Mouse (Mus musculus) hindbrain, embryonic 10.5 days (tissue): Measurements from ENCODE around the gene Ralgapa2. TPM values are rescaled to one million over a fixed set of nuclear protein-coding genes. Genes with fewer than 3 reads are reported as not detected.

Experiments used
- DNase-seq: peaks from one replicate; pipeline ENCODE4 v3.0.0-alpha.2; 2017; ENCODE audit warnings: low spot score
- H3K27ac ChIP-seq: fragments of 300-500 bp; sonication (generic); 2 replicates; pipeline ENCODE4 v1.5.1; 2016; ENCODE audit warnings: mild to moderate bottlenecking, moderate library complexity
- H3K27me3 ChIP-seq: fragments of 300-500 bp; sonication (generic); 2 replicates; pipeline ENCODE4 v1.6.1; 2016; ENCODE audit warnings: mild to moderate bottlenecking; ENCODE audit not compliant: poor library complexity, insufficient read depth, severe bottlenecking
- H3K36me3 ChIP-seq: fragments of 300-500 bp; sonication (generic); 2 replicates; pipeline ENCODE4 v1.6.1; 2016; ENCODE audit warnings: mild to moderate bottlenecking, moderate library complexity
- H3K4me1 ChIP-seq: fragments of 300-500 bp; sonication (generic); replicated peaks from 2 replicates; pipeline ENCODE4 v1.6.1; 2016; ENCODE audit warnings: mild to moderate bottlenecking
- H3K4me3 ChIP-seq: fragments of 300-500 bp; sonication (generic); 2 replicates; pipeline ENCODE4 v1.5.1; 2016; ENCODE audit warnings: mild to moderate bottlenecking, moderate library complexity
- H3K9me3 ChIP-seq: fragments of 300-500 bp; sonication (generic); 2 replicates; pipeline ENCODE4 v1.6.1; 2016; ENCODE audit warnings: mild to moderate bottlenecking, moderate library complexity
- WGBS: fragments of 180-500 bp; shearing (Covaris S2); methylation state at CpG from one replicate; pipeline ENCODE4 v1.1.7; 2016; 5-methylcytosine and 5-hydroxymethylcytosine counted together
- polyA plus RNA-seq: library from polyadenylated mRNA; unstranded; fragments of >200 nt; fragmentation: Nextera tagmentation; extraction: Ambion mirVana; gene quantifications from 2 replicates; pipeline ENCODE4 v1.2.1, GENCODE M21; 2016

The Ralgapa2 gene
- polyA plus RNA-seq, 1 experiment from 2014 or later, result 11.6 TPM

- Histone ChIP-seq H3K36me3 (no peaks in the 10 kb centered on the region), H3K4me3 (no peak overlapping the region), H3K9me3 (no peaks in the 10 kb centered on the region), H3K27ac (no peak overlapping the region), H3K4me1 (no peaks in the 10 kb centered on the region), H3K27me3 (no peaks in the 10 kb centered on the region)
- WGBS, result 86% methylated on average over 4 of the region's 4 CpGs
- no peak for DNase-seq
Measured at GRCm38 (mm10) chr2:146524685-146525415, 12.7 kb upstream of the Ralgapa2 start.

- H3K4me1 ChIP-seq, result peaks cover 5% of the 10 kb centered on the region; the same call in 1 of the 2 replicates
- 89% methylated on average over 2 of the region's 2 CpGs for whole genome bisulfite sequencing
- no peak overlapping the region for H3K27ac ChIP-seq
- no peak overlapping the region for H3K4me3 ChIP-seq
- H3K9me3 ChIP-seq, result no peaks in the 10 kb centered on the region
- DNase-seq, result no peak
- no peaks in the 10 kb centered on the region for H3K27me3 ChIP-seq
- H3K36me3 ChIP-seq, result no peaks in the 10 kb centered on the region
Measured at GRCm38 (mm10) chr2:146516894-146517293, 4.8 kb upstream of the Ralgapa2 start.

- no peaks in the 10 kb centered on the region for H3K9me3 ChIP-seq
- no peaks in the 10 kb centered on the region for H3K36me3 ChIP-seq
- no peak overlapping the region for H3K27ac ChIP-seq
- DNase-seq, result no peak
- no peak overlapping the region for H3K4me3 ChIP-seq
- WGBS, result 90% methylated on average over 2 of the region's 2 CpGs
- H3K4me1 ChIP-seq, result peaks cover 17% of the 10 kb centered on the region
- H3K27me3 ChIP-seq, result no peaks in the 10 kb centered on the region
Measured at GRCm38 (mm10) chr2:146515081-146515480, 2.9 kb upstream of the Ralgapa2 start.

GRCm38 (mm10) chr2:146512581-146512920 is 407 bp upstream of the Ralgapa2 start:
- Histone ChIP-seq H3K27me3 (no peaks in the 10 kb centered on the region), H3K4me3 (peak overlapping the region; percentile 89; the same call in 1 of the 2 replicates), H3K4me1 (peaks cover 24% of the 10 kb centered on the region), H3K9me3 (no peaks in the 10 kb centered on the region), H3K36me3 (no peaks in the 10 kb centered on the region), H3K27ac (peak overlapping the region; percentile 94)
- WGBS, result 71% methylated on average over 2 of the region's 2 CpGs
- no peak for DNase-seq

- Histone ChIP-seq H3K36me3 (no peaks in the 10 kb centered on the region), H3K9me3 (no peaks in the 10 kb centered on the region), H3K4me3 (peak overlapping the region; percentile 89), H3K27ac (peak overlapping the region; percentile 94), H3K27me3 (no peaks in the 10 kb centered on the region), H3K4me1 (peaks cover 24% of the 10 kb centered on the region)
- no peak for DNase-seq
- WGBS, result under 1% methylated on average over 22 of the region's 22 CpGs
Measured at GRCm38 (mm10) chr2:146511401-146511865, 711 bp downstream of the Ralgapa2 start.

- no peaks in the 10 kb centered on the region for H3K9me3 ChIP-seq
- no peaks in the 10 kb centered on the region for H3K36me3 ChIP-seq
- H3K27ac ChIP-seq, result peak overlapping the region; percentile 94
- 17% methylated on average over 1 of the region's 1 CpGs for WGBS
- DNase-seq, result peak; percentile 3
- no peaks in the 10 kb centered on the region for H3K27me3 ChIP-seq
- peak overlapping the region; percentile 89 for H3K4me3 ChIP-seq
- peaks cover 24% of the 10 kb centered on the region for H3K4me1 ChIP-seq
Measured at GRCm38 (mm10) chr2:146510780-146511179, 1.4 kb downstream of the Ralgapa2 start.

- no peak overlapping the region for H3K4me3 ChIP-seq
- peaks cover 11% of the 10 kb centered on the region for H3K4me1 ChIP-seq
- no peaks in the 10 kb centered on the region for H3K27me3 ChIP-seq
- 72% methylated on average over 9 of the region's 9 CpGs for whole genome bisulfite sequencing
- H3K27ac ChIP-seq, result no peak overlapping the region
- H3K9me3 ChIP-seq, result no peaks in the 10 kb centered on the region
- no peak for DNase-seq
- H3K36me3 ChIP-seq, result peaks cover 7% of the 10 kb centered on the region; the same call in 1 of the 2 replicates
Measured at GRCm38 (mm10) chr2:146502578-146503311, 9.4 kb downstream of the Ralgapa2 start.

GRCm38 (mm10) chr2:146500067-146500466 is 12.1 kb downstream of the Ralgapa2 start:
- Histone ChIP-seq H3K27me3 (no peaks in the 10 kb centered on the region), H3K4me3 (no peak overlapping the region), H3K9me3 (no peaks in the 10 kb centered on the region), H3K27ac (no peak overlapping the region), H3K36me3 (peaks cover 7% of the 10 kb centered on the region; the same call in 1 of the 2 replicates), H3K4me1 (peaks cover 11% of the 10 kb centered on the region)
- no peak for DNase-seq
- WGBS, result 94% methylated on average over 1 of the region's 1 CpGs

- Histone ChIP-seq H3K4me3 (no peak overlapping the region), H3K9me3 (no peaks in the 10 kb centered on the region), H3K27ac (no peak overlapping the region), H3K36me3 (peaks cover 7% of the 10 kb centered on the region; the same call in 1 of the 2 replicates), H3K4me1 (peaks cover 11% of the 10 kb centered on the region), H3K27me3 (no peaks in the 10 kb centered on the region)
- WGBS, result 92% methylated on average over 1 of the region's 1 CpGs
- no peak for DNase-seq
Measured at GRCm38 (mm10) chr2:146499111-146499510, 13.0 kb downstream of the Ralgapa2 start.

GRCm38 (mm10) chr2:146498298-146498697 is 13.8 kb downstream of the Ralgapa2 start:
- H3K9me3 ChIP-seq, result no peaks in the 10 kb centered on the region
- no peak overlapping the region for H3K4me3 ChIP-seq
- no peak overlapping the region for H3K27ac ChIP-seq
- WGBS, result 85% methylated on average over 6 of the region's 6 CpGs
- no peak for DNase-seq
- peaks cover 7% of the 10 kb centered on the region; the same call in 1 of the 2 replicates for H3K36me3 ChIP-seq
- no peaks in the 10 kb centered on the region for H3K27me3 ChIP-seq
- H3K4me1 ChIP-seq, result peaks cover 10% of the 10 kb centered on the region

- no peaks in the 10 kb centered on the region for H3K9me3 ChIP-seq
- H3K27ac ChIP-seq, result no peak overlapping the region
- no peaks in the 10 kb centered on the region for H3K27me3 ChIP-seq
- no peaks in the 10 kb centered on the region for H3K4me1 ChIP-seq
- 46% methylated on average over 1 of the region's 1 CpGs for WGBS
- H3K4me3 ChIP-seq, result no peak overlapping the region
- no peak for DNase-seq
- peaks cover 7% of the 10 kb centered on the region; the same call in 1 of the 2 replicates for H3K36me3 ChIP-seq
Measured at GRCm38 (mm10) chr2:146496995-146497394, 15.1 kb downstream of the Ralgapa2 start.

GRCm38 (mm10) chr2:146495781-146496180 is 16.4 kb downstream of the Ralgapa2 start:
- Histone ChIP-seq H3K4me3 (no peak overlapping the region), H3K36me3 (peaks cover 7% of the 10 kb centered on the region; the same call in 1 of the 2 replicates), H3K27me3 (no peaks in the 10 kb centered on the region), H3K27ac (no peak overlapping the region), H3K4me1 (no peaks in the 10 kb centered on the region), H3K9me3 (no peaks in the 10 kb centered on the region)
- WGBS, result 87% methylated on average over 9 of the region's 9 CpGs
- DNase-seq, result no peak

GRCm38 (mm10) chr2:146493354-146493946 is 18.7 kb downstream of the Ralgapa2 start:
- H3K4me1 ChIP-seq, result no peaks in the 10 kb centered on the region
- DNase-seq, result no peak
- H3K27ac ChIP-seq, result no peak overlapping the region
- H3K36me3 ChIP-seq, result peaks cover 7% of the 10 kb centered on the region; the same call in 1 of the 2 replicates
- H3K9me3 ChIP-seq, result no peaks in the 10 kb centered on the region
- H3K27me3 ChIP-seq, result no peaks in the 10 kb centered on the region
- H3K4me3 ChIP-seq, result no peak overlapping the region
- WGBS, result 88% methylated on average over 1 of the region's 1 CpGs
